Mouse (Mus musculus): ENCODE data around the gene Soat2.

DNA sequence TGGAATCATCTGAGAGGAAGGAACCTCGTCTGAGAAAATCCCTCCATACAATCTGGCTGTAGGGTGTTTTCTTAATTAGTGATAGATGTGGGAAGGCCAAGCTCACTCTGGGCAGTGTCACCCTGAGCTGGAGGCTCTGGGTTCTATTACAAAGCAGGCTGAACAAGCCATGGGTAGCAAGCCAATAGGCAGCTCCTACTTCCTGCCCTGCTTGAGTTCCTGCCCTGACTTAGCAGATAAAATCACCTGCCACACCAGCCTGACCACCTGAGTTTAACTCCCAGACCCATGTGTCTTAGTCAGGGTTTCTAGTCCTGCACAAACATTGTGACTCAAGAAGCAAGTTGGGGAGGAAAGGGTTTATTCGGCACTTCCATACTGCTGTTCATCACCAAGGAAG is 18.7 kb downstream of the Soat2 start:
- TF ChIP-seq POLR2A (IDR thresholded peaks at IDR 0.05; ENCODE audit: extremely low read depth, insufficient read depth, low read length) (no peak), CTCF (IDR thresholded peaks at IDR 0.05; ENCODE audit: low read depth, low read length) (no peak)
